Mouse (Mus musculus): Measurements from ENCODE around the gene Glud1. TPM values are rescaled to one million over a fixed set of nuclear protein-coding genes. Genes with fewer than 3 reads are reported as not detected.

The Glud1 gene
- total and polyA plus RNA-seq, 3 experiments: 57.1 to 125 (median 92.3) TPM

DNA sequence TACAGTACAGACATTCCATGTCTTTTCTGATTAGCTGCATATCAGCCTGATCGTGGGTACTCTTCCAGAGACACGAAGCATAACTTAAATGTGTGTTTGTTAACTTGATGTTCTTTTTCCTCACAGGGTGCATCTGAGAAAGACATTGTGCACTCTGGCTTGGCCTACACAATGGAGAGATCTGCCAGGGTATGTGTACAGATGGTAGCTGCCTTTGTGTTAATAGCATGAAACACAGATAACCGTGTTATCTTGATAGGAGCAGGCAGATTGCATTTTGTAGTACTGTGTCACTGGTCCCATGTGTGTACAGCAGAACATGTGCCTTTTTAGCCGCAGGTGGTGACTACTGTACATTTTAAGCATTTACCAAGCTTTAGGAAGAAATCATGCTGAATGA is 31.5 kb downstream of the Glud1 start:
- peaks cover 16 to 21% of the 10 kb centered on the region in 2 experiments for H3K4me1 ChIP-seq (ENCODE audit: control insufficient read depth in 1 of 2, insufficient read depth in 2 of 2, low read length in 2 of 2)
- no peaks in the 10 kb centered on the region for H3K9me3 ChIP-seq (replicated peaks; ENCODE audit: insufficient read depth, low read length)
- no peak for DNase-seq (ENCODE audit: low read depth, low spot score)
- H3K9ac ChIP-seq (ENCODE audit: control insufficient read depth, low read depth, low read length, poor library complexity, severe bottlenecking): no peak overlapping the region
- TF ChIP-seq MYB (IDR thresholded peaks at IDR 0.05; ENCODE audit: low read depth, low read length) (no peak), ETS1 (IDR thresholded peaks at IDR 0.05; ENCODE audit: low read depth, low read length) (0 out of 2 replicates have a peak, but pooled peaks have one; percentile 11), GATA1 (IDR thresholded peaks at IDR 0.05; ENCODE audit: low read depth, low read length) (peak; percentile 56)
- H3K4me3 ChIP-seq (ENCODE audit: control insufficient read depth in 1 of 2, insufficient read depth in 1 of 2, low read depth in 2 of 2, low read length in 2 of 2): no peak overlapping the region
- H3K27ac ChIP-seq (ENCODE audit: control insufficient read depth, low read depth, low read length): peak overlapping the region; percentile 94
- peaks cover 8 to 28% of the 10 kb centered on the region in 2 experiments for H3K36me3 ChIP-seq (ENCODE audit: control insufficient read depth in 1 of 2, insufficient read depth in 2 of 2, low read length in 2 of 2)
- no peaks in the 10 kb centered on the region for H3K79me2 ChIP-seq (ENCODE audit: control insufficient read depth, insufficient read depth, low read length, poor library complexity)
- no peaks in the 10 kb centered on the region for H3K27me3 ChIP-seq (ENCODE audit: control insufficient read depth in 1 of 2, insufficient read depth in 2 of 2, low read length in 2 of 2)

DNA sequence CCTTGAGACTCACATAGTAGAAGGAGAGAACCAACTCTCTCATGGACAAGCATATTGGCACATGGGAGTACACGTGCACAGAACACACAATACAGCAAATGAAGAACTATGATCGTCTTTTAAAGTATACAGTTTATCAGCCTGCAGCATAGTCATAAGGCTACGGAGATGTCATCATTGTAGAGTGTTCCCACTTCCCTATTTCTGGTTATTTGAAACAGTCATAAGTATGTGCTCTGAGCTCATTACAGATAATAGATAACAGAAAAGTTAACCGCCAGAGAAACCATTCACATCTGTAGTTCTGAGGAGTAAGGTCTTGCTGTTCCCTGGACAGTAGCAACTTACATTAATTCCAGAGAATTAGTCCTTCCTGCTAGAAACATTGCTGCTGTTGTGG is 32.6 kb downstream of the Glud1 start:
- no peaks in the 10 kb centered on the region for H3K9me3 ChIP-seq (replicated peaks; ENCODE audit: insufficient read depth, low read length)
- H3K9ac ChIP-seq (ENCODE audit: control insufficient read depth, low read depth, low read length, poor library complexity, severe bottlenecking): peak overlapping the region; percentile 31
- H3K36me3 ChIP-seq (ENCODE audit: control insufficient read depth in 1 of 2, insufficient read depth in 2 of 2, low read length in 2 of 2): peaks cover 5 to 28% of the 10 kb centered on the region in 2 experiments
- no peaks in the 10 kb centered on the region for H3K27me3 ChIP-seq (ENCODE audit: control insufficient read depth in 1 of 2, insufficient read depth in 2 of 2, low read length in 2 of 2)
- peak; percentile 89 for DNase-seq (ENCODE audit: low read depth, low spot score)
- H3K27ac ChIP-seq (ENCODE audit: control insufficient read depth, low read depth, low read length): peak overlapping the region; percentile 94
- no peak overlapping the region for H3K4me3 ChIP-seq (ENCODE audit: control insufficient read depth in 1 of 2, insufficient read depth in 1 of 2, low read depth in 2 of 2, low read length in 2 of 2)
- no peaks in the 10 kb centered on the region for H3K79me2 ChIP-seq (ENCODE audit: control insufficient read depth, insufficient read depth, low read length, poor library complexity)
- H3K4me1 ChIP-seq (ENCODE audit: control insufficient read depth in 1 of 2, insufficient read depth in 2 of 2, low read length in 2 of 2): peaks cover 16 to 21% of the 10 kb centered on the region in 2 experiments
- no peak for TF ChIP-seq MEF2A (IDR thresholded peaks at IDR 0.05; ENCODE audit: extremely low read depth, insufficient replicate concordance, low read depth, low read length, poor library complexity, severe bottlenecking)
- no peak for TF ChIP-seq RAD21 (IDR thresholded peaks at IDR 0.05; ENCODE audit: low read depth, low read length)
- peak; percentile 91 for TF ChIP-seq MYB (IDR thresholded peaks at IDR 0.05; ENCODE audit: low read depth, low read length)
- peak; percentile 100 for TF ChIP-seq ETS1 (IDR thresholded peaks at IDR 0.05; ENCODE audit: low read depth, low read length)
- TF ChIP-seq TCF12 (IDR thresholded peaks at IDR 0.05; ENCODE audit: low read depth, low read length): peak; percentile 86
- peak; percentile 48; the same call in 1 of the 2 replicates for TF ChIP-seq BHLHE40 (IDR thresholded peaks at IDR 0.05; ENCODE audit: borderline replicate concordance, low read depth, low read length)
- peak; percentile 54; the same call in 1 of the 2 replicates for TF ChIP-seq GABPA (IDR thresholded peaks at IDR 0.05; ENCODE audit: low read depth, low read length)
- TF ChIP-seq ZMIZ1 (IDR thresholded peaks at IDR 0.05; ENCODE audit: low read depth, low read length): peak; percentile 72
- TF ChIP-seq KAT2A (conservative IDR thresholded peaks at IDR 0.05; ENCODE audit: low read depth, low read length): peak; percentile 56; the same call in 1 of the 2 replicates
- no peak for TF ChIP-seq POLR2AphosphoS5 (IDR thresholded peaks at IDR 0.05; ENCODE audit: borderline replicate concordance, low read depth, low read length)
- no peak for TF ChIP-seq ZKSCAN1 (IDR thresholded peaks at IDR 0.05; ENCODE audit: low read depth, low read length)
- TF ChIP-seq JUND (IDR thresholded peaks at IDR 0.05; ENCODE audit: low read depth, low read length): peak; percentile 82
- 0 out of 2 replicates have a peak, but pooled peaks have one; percentile 31 for TF ChIP-seq ZNF384 (IDR thresholded peaks at IDR 0.05; ENCODE audit: low read depth, low read length)
- peak; percentile 57; the same call in 1 of the 2 replicates for TF ChIP-seq ELF1 (IDR thresholded peaks at IDR 0.05; ENCODE audit: low read depth, low read length)
- TF ChIP-seq USF1 (IDR thresholded peaks at IDR 0.05; ENCODE audit: low read depth, low read length): 0 out of 2 replicates have a peak, but pooled peaks have one; percentile 5
- peak; percentile 77 for TF ChIP-seq MAFK (IDR thresholded peaks at IDR 0.05; ENCODE audit: borderline replicate concordance, low read depth, low read length)
- TF ChIP-seq POLR2AphosphoS2 (IDR thresholded peaks at IDR 0.05; ENCODE audit: low read length): peak; percentile 51; the same call in 1 of the 2 replicates
- peak; percentile 84 for TF ChIP-seq MXI1 (IDR thresholded peaks at IDR 0.05; ENCODE audit: low read depth, low read length)
- TF ChIP-seq UBTF (IDR thresholded peaks at IDR 0.05; ENCODE audit: borderline replicate concordance, insufficient read depth, low read depth, low read length): no peak
- peak; percentile 56; the same call in 1 of the 2 replicates for TF ChIP-seq HCFC1 (IDR thresholded peaks at IDR 0.05; ENCODE audit: low read depth, low read length)
- peak; percentile 41; the same call in 1 of the 2 replicates for TF ChIP-seq TBP (IDR thresholded peaks at IDR 0.05; ENCODE audit: low read depth, low read length)
- TF ChIP-seq POLR2A (IDR thresholded peaks at IDR 0.05; ENCODE audit: control insufficient read depth in 1 of 2, insufficient read depth in 1 of 2, low read depth in 1 of 2, low read length in 2 of 2, poor library complexity in 1 of 2): peak in 1 of 2 experiments; percentile 43; a peak in 2 of 4 replicates
- TF ChIP-seq NRF1 (IDR thresholded peaks at IDR 0.05; ENCODE audit: insufficient read depth, low read depth, low read length, poor library complexity, severe bottlenecking): no peak
- no peak for TF ChIP-seq USF2 (IDR thresholded peaks at IDR 0.05; ENCODE audit: borderline replicate concordance in 1 of 2, insufficient read depth in 1 of 2, low read depth in 1 of 2, low read length in 2 of 2)
- TF ChIP-seq EP300 (IDR thresholded peaks at IDR 0.05; ENCODE audit: low read depth in 1 of 2, low read length in 2 of 2): peak; percentile 97 to 98
- TF ChIP-seq GATA1 (IDR thresholded peaks at IDR 0.05; ENCODE audit: low read depth, low read length): peak; percentile 96
- TF ChIP-seq SMC3 (IDR thresholded peaks at IDR 0.05; ENCODE audit: low read depth, low read length): no peak
- TF ChIP-seq ZC3H11A (IDR thresholded peaks at IDR 0.05; ENCODE audit: low read depth, low read length): 0 out of 2 replicates have a peak, but pooled peaks have one; percentile 16
- TF ChIP-seq MAZ (IDR thresholded peaks at IDR 0.05; ENCODE audit: low read depth, low read length): no peak
